Mouse (Mus musculus): ENCODE results near the gene Gal3st1. TPM values are rescaled to one million over a fixed set of nuclear protein-coding genes. Genes with fewer than 3 reads are reported as not detected.

The Gal3st1 gene
- polyA plus RNA-seq, 1 experiment from 2014 or later = 0.41 TPM

- Histone ChIP-seq H3K9me3 (ENCODE audit: control insufficient read depth, low read length) (no peaks in the 10 kb centered on the region), H3K36me3 (ENCODE audit: control insufficient read depth, insufficient read depth, low read length) (no peaks in the 10 kb centered on the region), H3K9ac (ENCODE audit: low read length) (no peak overlapping the region), H3K4me1 (replicated peaks; ENCODE audit: control insufficient read depth, insufficient read depth, low read length) (peaks cover 4% of the 10 kb centered on the region; the same call in 1 of the 2 replicates), H3K27me3 (ENCODE audit: control insufficient read depth, insufficient read depth, low read length) (peaks cover 21% of the 10 kb centered on the region), H3K27ac (ENCODE audit: low read depth, low read length) (no peak overlapping the region), H3K4me3 (ENCODE audit: low read depth, low read length) (no peak overlapping the region), H3K4me2 (ENCODE audit: low read depth, low read length, severe bottlenecking) (no peak overlapping the region)
- WGBS = 85% methylated on average over 6 of the region's 6 CpGs
- no peak for DNase-seq (ENCODE audit: low spot score)
- ATAC-seq (replicated peaks; ENCODE audit: low FRiP score) = no peak
Observed at GRCm38 (mm10) chr11:3993914-3994313, 10.5 kb downstream of the Gal3st1 start.

DNA sequence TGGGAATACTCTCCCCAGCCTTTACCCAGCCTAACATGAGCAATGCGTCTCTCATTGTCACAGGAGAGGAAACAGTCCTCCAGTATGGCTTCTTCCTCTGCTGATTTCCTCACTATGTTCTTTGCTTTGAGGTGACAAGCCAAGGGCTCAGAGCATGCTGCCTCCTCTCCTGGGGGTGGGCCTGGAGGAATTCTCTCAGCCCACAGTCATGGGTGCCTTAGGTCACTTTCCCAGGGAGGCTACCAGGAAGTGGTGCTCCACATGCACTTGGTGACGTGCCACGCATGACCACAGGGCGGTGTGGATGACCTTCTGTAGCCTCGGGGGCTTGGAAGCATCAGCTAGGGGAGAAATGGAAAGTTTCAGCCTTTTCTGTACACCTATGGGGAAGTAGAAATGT, 12.1 kb downstream of the Gal3st1 start:
- ATAC-seq (replicated peaks; ENCODE audit: low FRiP score) (no peak), DNase-seq (ENCODE audit: low spot score) (no peak)
- Histone ChIP-seq H3K27ac (ENCODE audit: low read depth, low read length) (no peak overlapping the region), H3K9me3 (ENCODE audit: control insufficient read depth, low read length) (no peaks in the 10 kb centered on the region), H3K9ac (ENCODE audit: low read length) (no peak overlapping the region), H3K4me2 (ENCODE audit: low read depth, low read length, severe bottlenecking) (no peak overlapping the region), H3K36me3 (ENCODE audit: control insufficient read depth, insufficient read depth, low read length) (no peaks in the 10 kb centered on the region), H3K4me1 (replicated peaks; ENCODE audit: control insufficient read depth, insufficient read depth, low read length) (peaks cover 4% of the 10 kb centered on the region; the same call in 1 of the 2 replicates), H3K27me3 (ENCODE audit: control insufficient read depth, insufficient read depth, low read length) (peaks cover 29% of the 10 kb centered on the region), H3K4me3 (ENCODE audit: low read depth, low read length) (no peak overlapping the region)
- 82% methylated on average over 5 of the region's 5 CpGs for WGBS

GRCm38 (mm10) chr11:3996840-3997239, 13.4 kb downstream of the Gal3st1 start:
- Histone ChIP-seq H3K9ac (ENCODE audit: low read length) (no peak overlapping the region), H3K27me3 (ENCODE audit: control insufficient read depth, insufficient read depth, low read length) (peaks cover 29% of the 10 kb centered on the region), H3K4me2 (ENCODE audit: low read depth, low read length, severe bottlenecking) (no peak overlapping the region), H3K4me1 (replicated peaks; ENCODE audit: control insufficient read depth, insufficient read depth, low read length) (peaks cover 4% of the 10 kb centered on the region; the same call in 1 of the 2 replicates), H3K36me3 (ENCODE audit: control insufficient read depth, insufficient read depth, low read length) (no peaks in the 10 kb centered on the region), H3K27ac (ENCODE audit: low read depth, low read length) (no peak overlapping the region), H3K9me3 (ENCODE audit: control insufficient read depth, low read length) (no peaks in the 10 kb centered on the region), H3K4me3 (ENCODE audit: low read depth, low read length) (no peak overlapping the region)
- DNase-seq (ENCODE audit: low spot score) (no peak), ATAC-seq (replicated peaks; ENCODE audit: low FRiP score) (no peak)
- WGBS = 79% methylated on average over 3 of the region's 3 CpGs

GRCm38 (mm10) chr11:3997978-3998720, 14.7 kb downstream of the Gal3st1 start:
- H3K4me1 ChIP-seq (replicated peaks; ENCODE audit: control insufficient read depth, insufficient read depth, low read length) = peaks cover 4% of the 10 kb centered on the region; the same call in 1 of the 2 replicates
- no peaks in the 10 kb centered on the region for H3K36me3 ChIP-seq (ENCODE audit: control insufficient read depth, insufficient read depth, low read length)
- no peak for ATAC-seq (replicated peaks; ENCODE audit: low FRiP score)
- H3K4me3 ChIP-seq (ENCODE audit: low read depth, low read length) = peak overlapping the region; percentile 18; the same call in 1 of the 2 replicates
- peaks cover 29% of the 10 kb centered on the region for H3K27me3 ChIP-seq (ENCODE audit: control insufficient read depth, insufficient read depth, low read length)
- 6% methylated on average over 66 of the region's 66 CpGs for WGBS
- H3K9me3 ChIP-seq (ENCODE audit: control insufficient read depth, low read length) = no peaks in the 10 kb centered on the region
- peak overlapping the region; percentile 42 for H3K4me2 ChIP-seq (ENCODE audit: low read depth, low read length, severe bottlenecking)
- H3K9ac ChIP-seq (ENCODE audit: low read length) = no peak overlapping the region
- H3K27ac ChIP-seq (ENCODE audit: low read depth, low read length) = no peak overlapping the region
- peak; percentile 63 for DNase-seq (ENCODE audit: low spot score)

- Histone ChIP-seq H3K36me3 (ENCODE audit: control insufficient read depth, insufficient read depth, low read length) (no peaks in the 10 kb centered on the region), H3K9me3 (ENCODE audit: control insufficient read depth, low read length) (no peaks in the 10 kb centered on the region), H3K27ac (ENCODE audit: low read depth, low read length) (no peak overlapping the region), H3K4me2 (ENCODE audit: low read depth, low read length, severe bottlenecking) (no peak overlapping the region), H3K4me1 (replicated peaks; ENCODE audit: control insufficient read depth, insufficient read depth, low read length) (peaks cover 4% of the 10 kb centered on the region; the same call in 1 of the 2 replicates), H3K4me3 (ENCODE audit: low read depth, low read length) (no peak overlapping the region), H3K9ac (ENCODE audit: low read length) (no peak overlapping the region), H3K27me3 (ENCODE audit: control insufficient read depth, insufficient read depth, low read length) (peaks cover 29% of the 10 kb centered on the region)
- DNase-seq (ENCODE audit: low spot score) (no peak), ATAC-seq (replicated peaks; ENCODE audit: low FRiP score) (no peak)
- 74% methylated on average over 5 of the region's 5 CpGs for WGBS
Observed at GRCm38 (mm10) chr11:3999547-3999946, 16.1 kb downstream of the Gal3st1 start.

GRCm38 (mm10) chr11:4001603-4002002, 18.2 kb downstream of the Gal3st1 start:
- H3K9ac ChIP-seq (ENCODE audit: low read length) = no peak overlapping the region
- no peak overlapping the region for H3K4me3 ChIP-seq (ENCODE audit: low read depth, low read length)
- no peaks in the 10 kb centered on the region for H3K36me3 ChIP-seq (ENCODE audit: control insufficient read depth, insufficient read depth, low read length)
- no peak overlapping the region for H3K27ac ChIP-seq (ENCODE audit: low read depth, low read length)
- H3K9me3 ChIP-seq (ENCODE audit: control insufficient read depth, low read length) = no peaks in the 10 kb centered on the region
- peaks cover 29% of the 10 kb centered on the region for H3K27me3 ChIP-seq (ENCODE audit: control insufficient read depth, insufficient read depth, low read length)
- DNase-seq (ENCODE audit: low spot score) (peak; percentile 85), ATAC-seq (replicated peaks; ENCODE audit: low FRiP score) (no peak)
- WGBS = 10% methylated on average over 5 of the region's 5 CpGs
- no peak overlapping the region for H3K4me2 ChIP-seq (ENCODE audit: low read depth, low read length, severe bottlenecking)
- peaks cover 4% of the 10 kb centered on the region; the same call in 1 of the 2 replicates for H3K4me1 ChIP-seq (replicated peaks; ENCODE audit: control insufficient read depth, insufficient read depth, low read length)

DNA sequence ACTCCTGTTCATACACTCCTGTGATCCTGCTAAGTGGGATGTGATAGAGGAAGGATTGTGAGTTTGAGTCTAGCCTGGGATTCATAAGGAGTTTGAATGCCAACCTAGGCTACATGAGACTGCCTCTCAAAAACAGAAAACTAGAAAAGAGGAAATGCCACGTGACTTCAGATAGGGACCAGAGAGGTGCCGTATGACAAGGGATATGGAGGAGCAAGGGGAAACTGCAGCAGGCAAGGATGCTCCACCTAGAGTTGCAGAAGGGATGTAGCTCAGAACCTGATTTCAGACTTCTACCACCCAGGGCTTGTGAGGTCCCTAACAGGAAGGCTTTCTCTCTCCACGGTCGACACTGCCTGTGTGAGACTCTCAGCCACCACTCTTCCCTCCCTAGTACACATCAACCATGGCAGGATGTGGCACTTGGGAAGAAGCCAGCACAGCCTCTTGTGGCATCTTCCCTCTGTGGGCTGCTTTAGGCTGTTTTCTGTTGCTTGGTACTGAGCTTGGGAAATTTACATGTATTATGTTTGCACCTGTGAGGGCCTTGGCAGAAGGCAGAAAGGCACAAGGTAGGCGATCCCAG, 21.9 kb downstream of the Gal3st1 start:
- DNase-seq (ENCODE audit: low spot score) (no peak), ATAC-seq (replicated peaks; ENCODE audit: low FRiP score) (no peak)
- Histone ChIP-seq H3K4me3 (ENCODE audit: low read depth, low read length) (no peak overlapping the region), H3K9me3 (ENCODE audit: control insufficient read depth, low read length) (no peaks in the 10 kb centered on the region), H3K36me3 (ENCODE audit: control insufficient read depth, insufficient read depth, low read length) (no peaks in the 10 kb centered on the region), H3K4me2 (ENCODE audit: low read depth, low read length, severe bottlenecking) (no peak overlapping the region), H3K9ac (ENCODE audit: low read length) (no peak overlapping the region), H3K4me1 (replicated peaks; ENCODE audit: control insufficient read depth, insufficient read depth, low read length) (no peaks in the 10 kb centered on the region), H3K27me3 (ENCODE audit: control insufficient read depth, insufficient read depth, low read length) (no peaks in the 10 kb centered on the region), H3K27ac (ENCODE audit: low read depth, low read length) (no peak overlapping the region)
- 62% methylated on average over 5 of the region's 5 CpGs for WGBS

GRCm38 (mm10) chr11:4006462-4006861, 23.0 kb downstream of the Gal3st1 start:
- no peaks in the 10 kb centered on the region for H3K36me3 ChIP-seq (ENCODE audit: control insufficient read depth, insufficient read depth, low read length)
- H3K27ac ChIP-seq (ENCODE audit: low read depth, low read length) = no peak overlapping the region
- no peaks in the 10 kb centered on the region for H3K4me1 ChIP-seq (replicated peaks; ENCODE audit: control insufficient read depth, insufficient read depth, low read length)
- no peaks in the 10 kb centered on the region for H3K27me3 ChIP-seq (ENCODE audit: control insufficient read depth, insufficient read depth, low read length)
- H3K9ac ChIP-seq (ENCODE audit: low read length) = no peak overlapping the region
- WGBS = 86% methylated on average over 3 of the region's 3 CpGs
- no peaks in the 10 kb centered on the region for H3K9me3 ChIP-seq (ENCODE audit: control insufficient read depth, low read length)
- ATAC-seq (replicated peaks; ENCODE audit: low FRiP score) (no peak), DNase-seq (ENCODE audit: low spot score) (no peak)
- no peak overlapping the region for H3K4me3 ChIP-seq (ENCODE audit: low read depth, low read length)
- H3K4me2 ChIP-seq (ENCODE audit: low read depth, low read length, severe bottlenecking) = no peak overlapping the region
